Mouse (Mus musculus): ENCODE results near the gene Lif. TPM values are rescaled to one million over a fixed set of nuclear protein-coding genes. Genes with fewer than 3 reads are reported as not detected.

Lif gene
- polyA plus RNA-seq, 1 experiment from 2014 or later = 0.49 TPM

- H3K4me3 ChIP-seq = no peak overlapping the region
- no peak overlapping the region for H3K9ac ChIP-seq
- H3K36me3 ChIP-seq = no peaks in the 10 kb centered on the region
- ATAC-seq (ENCODE audit: insufficient number of reproducible peaks, low FRiP score, low TSS enrichment, low read depth) = no peak
- 18% methylated on average over 5 of the region's 5 CpGs for WGBS
- H3K27me3 ChIP-seq = no peaks in the 10 kb centered on the region
- no peaks in the 10 kb centered on the region for H3K9me3 ChIP-seq
- no peak overlapping the region for H3K4me2 ChIP-seq
- H3K27ac ChIP-seq = peak overlapping the region; percentile 73
- peaks cover 39% of the 10 kb centered on the region for H3K4me1 ChIP-seq
Observed at GRCm38 (mm10) chr11:4302363-4302913, 45.1 kb downstream of the Lif start.

GRCm38 (mm10) chr11:4303033-4303432, 45.7 kb downstream of the Lif start:
- no peaks in the 10 kb centered on the region for H3K9me3 ChIP-seq
- H3K4me1 ChIP-seq = peaks cover 43% of the 10 kb centered on the region
- no peak for ATAC-seq (ENCODE audit: insufficient number of reproducible peaks, low FRiP score, low TSS enrichment, low read depth)
- no peak overlapping the region for H3K4me3 ChIP-seq
- 53% methylated on average over 9 of the region's 9 CpGs for WGBS
- H3K9ac ChIP-seq = no peak overlapping the region
- no peaks in the 10 kb centered on the region for H3K27me3 ChIP-seq
- no peaks in the 10 kb centered on the region for H3K36me3 ChIP-seq
- peak overlapping the region; percentile 73 for H3K27ac ChIP-seq
- H3K4me2 ChIP-seq = no peak overlapping the region

GRCm38 (mm10) chr11:4304203-4304602, 46.8 kb downstream of the Lif start:
- H3K27me3 ChIP-seq = no peaks in the 10 kb centered on the region
- H3K9me3 ChIP-seq = no peaks in the 10 kb centered on the region
- H3K27ac ChIP-seq = no peak overlapping the region
- H3K4me2 ChIP-seq = no peak overlapping the region
- no peak overlapping the region for H3K9ac ChIP-seq
- 63% methylated on average over 4 of the region's 4 CpGs for WGBS
- ATAC-seq (ENCODE audit: insufficient number of reproducible peaks, low FRiP score, low TSS enrichment, low read depth) = no peak
- no peak overlapping the region for H3K4me3 ChIP-seq
- peaks cover 47% of the 10 kb centered on the region for H3K4me1 ChIP-seq
- H3K36me3 ChIP-seq = no peaks in the 10 kb centered on the region

- Histone ChIP-seq H3K9me3 (no peaks in the 10 kb centered on the region), H3K4me2 (no peak overlapping the region), H3K27me3 (no peaks in the 10 kb centered on the region), H3K9ac (no peak overlapping the region), H3K4me1 (peaks cover 44% of the 10 kb centered on the region), H3K4me3 (no peak overlapping the region), H3K36me3 (no peaks in the 10 kb centered on the region), H3K27ac (no peak overlapping the region)
- no peak for ATAC-seq (ENCODE audit: insufficient number of reproducible peaks, low FRiP score, low TSS enrichment, low read depth)
- 87% methylated on average over 4 of the region's 4 CpGs for WGBS
Observed at GRCm38 (mm10) chr11:4305090-4305489, 47.7 kb downstream of the Lif start.

- WGBS = 79% methylated on average over 2 of the region's 2 CpGs
- no peak overlapping the region for H3K9ac ChIP-seq
- no peaks in the 10 kb centered on the region for H3K36me3 ChIP-seq
- ATAC-seq (ENCODE audit: insufficient number of reproducible peaks, low FRiP score, low TSS enrichment, low read depth) = no peak
- H3K4me1 ChIP-seq = peaks cover 35% of the 10 kb centered on the region
- H3K9me3 ChIP-seq = no peaks in the 10 kb centered on the region
- H3K4me3 ChIP-seq = no peak overlapping the region
- no peak overlapping the region for H3K4me2 ChIP-seq
- H3K27ac ChIP-seq = no peak overlapping the region
- H3K27me3 ChIP-seq = no peaks in the 10 kb centered on the region
Observed at GRCm38 (mm10) chr11:4306086-4306485, 48.7 kb downstream of the Lif start.

- Histone ChIP-seq H3K4me3 (no peak overlapping the region), H3K4me2 (peak overlapping the region; percentile 24; the same call in 1 of the 2 replicates), H3K9me3 (no peaks in the 10 kb centered on the region), H3K27me3 (no peaks in the 10 kb centered on the region), H3K9ac (no peak overlapping the region), H3K36me3 (no peaks in the 10 kb centered on the region), H3K27ac (peak overlapping the region; percentile 86), H3K4me1 (peaks cover 24% of the 10 kb centered on the region)
- no peak for ATAC-seq (ENCODE audit: insufficient number of reproducible peaks, low FRiP score, low TSS enrichment, low read depth)
- 15% methylated on average over 6 of the region's 6 CpGs for WGBS
Observed at GRCm38 (mm10) chr11:4308060-4308513, 50.7 kb downstream of the Lif start.

GRCm38 (mm10) chr11:4308514-4309450, 51.4 kb downstream of the Lif start:
- ATAC-seq (ENCODE audit: insufficient number of reproducible peaks, low FRiP score, low TSS enrichment, low read depth) = peak; percentile 79; the same call in 1 of the 2 replicates
- Histone ChIP-seq H3K27ac (peak overlapping the region; percentile 86), H3K9ac (no peak overlapping the region), H3K27me3 (no peaks in the 10 kb centered on the region), H3K36me3 (no peaks in the 10 kb centered on the region), H3K4me2 (peak overlapping the region; percentile 24; the same call in 1 of the 2 replicates), H3K4me1 (peaks cover 20% of the 10 kb centered on the region), H3K9me3 (no peaks in the 10 kb centered on the region), H3K4me3 (no peak overlapping the region)
- 18% methylated on average over 25 of the region's 25 CpGs for WGBS

- H3K9ac ChIP-seq = no peak overlapping the region
- H3K36me3 ChIP-seq = no peaks in the 10 kb centered on the region
- 71% methylated on average over 4 of the region's 4 CpGs for WGBS
- ATAC-seq (ENCODE audit: insufficient number of reproducible peaks, low FRiP score, low TSS enrichment, low read depth) = no peak
- no peaks in the 10 kb centered on the region for H3K9me3 ChIP-seq
- peaks cover 20% of the 10 kb centered on the region for H3K4me1 ChIP-seq
- no peak overlapping the region for H3K4me3 ChIP-seq
- H3K27ac ChIP-seq = peak overlapping the region; percentile 86; the same call in 1 of the 2 replicates
- H3K4me2 ChIP-seq = no peak overlapping the region
- no peaks in the 10 kb centered on the region for H3K27me3 ChIP-seq
Observed at GRCm38 (mm10) chr11:4309613-4310012, 52.3 kb downstream of the Lif start.

GRCm38 (mm10) chr11:4310324-4310723, 53.0 kb downstream of the Lif start:
- Histone ChIP-seq H3K9me3 (no peaks in the 10 kb centered on the region), H3K9ac (no peak overlapping the region), H3K4me2 (no peak overlapping the region), H3K27me3 (no peaks in the 10 kb centered on the region), H3K4me1 (peaks cover 20% of the 10 kb centered on the region), H3K27ac (no peak overlapping the region), H3K4me3 (no peak overlapping the region), H3K36me3 (no peaks in the 10 kb centered on the region)
- WGBS = 83% methylated on average over 4 of the region's 4 CpGs
- ATAC-seq (ENCODE audit: insufficient number of reproducible peaks, low FRiP score, low TSS enrichment, low read depth) = no peak

GRCm38 (mm10) chr11:4312180-4312579, 54.8 kb downstream of the Lif start:
- no peaks in the 10 kb centered on the region for H3K36me3 ChIP-seq
- H3K9ac ChIP-seq = no peak overlapping the region
- H3K4me2 ChIP-seq = no peak overlapping the region
- H3K4me1 ChIP-seq = peaks cover 20% of the 10 kb centered on the region
- 67% methylated on average over 4 of the region's 4 CpGs for WGBS
- H3K27me3 ChIP-seq = no peaks in the 10 kb centered on the region
- H3K4me3 ChIP-seq = no peak overlapping the region
- H3K9me3 ChIP-seq = no peaks in the 10 kb centered on the region
- H3K27ac ChIP-seq = no peak overlapping the region
- ATAC-seq (ENCODE audit: insufficient number of reproducible peaks, low FRiP score, low TSS enrichment, low read depth) = no peak

GRCm38 (mm10) chr11:4317287-4317686, 59.9 kb downstream of the Lif start:
- H3K27ac ChIP-seq = no peak overlapping the region
- WGBS = 74% methylated on average over 5 of the region's 5 CpGs
- H3K9me3 ChIP-seq = no peaks in the 10 kb centered on the region
- no peak overlapping the region for H3K9ac ChIP-seq
- H3K4me2 ChIP-seq = no peak overlapping the region
- no peak for ATAC-seq (ENCODE audit: insufficient number of reproducible peaks, low FRiP score, low TSS enrichment, low read depth)
- H3K4me3 ChIP-seq = no peak overlapping the region
- H3K27me3 ChIP-seq = no peaks in the 10 kb centered on the region
- H3K36me3 ChIP-seq = no peaks in the 10 kb centered on the region
- no peaks in the 10 kb centered on the region for H3K4me1 ChIP-seq

- no peak for ATAC-seq (ENCODE audit: insufficient number of reproducible peaks, low FRiP score, low TSS enrichment, low read depth)
- no peak overlapping the region for H3K9ac ChIP-seq
- no peaks in the 10 kb centered on the region for H3K4me1 ChIP-seq
- H3K4me3 ChIP-seq = no peak overlapping the region
- no peaks in the 10 kb centered on the region for H3K9me3 ChIP-seq
- no peak overlapping the region for H3K4me2 ChIP-seq
- H3K36me3 ChIP-seq = no peaks in the 10 kb centered on the region
- no peaks in the 10 kb centered on the region for H3K27me3 ChIP-seq
- H3K27ac ChIP-seq = no peak overlapping the region
- 51% methylated on average over 3 of the region's 3 CpGs for WGBS
Observed at GRCm38 (mm10) chr11:4318011-4318410, 60.7 kb downstream of the Lif start.
